Mouse (Mus musculus): ENCODE data around the gene Wipf1. TPM values are rescaled to one million over a fixed set of nuclear protein-coding genes. Genes with fewer than 3 reads are reported as not detected.
A peak's percentile ranks its signal among the peaks of the same experiment; 100 is the strongest.

Gene Wipf1
- polyA plus RNA-seq (2012; rRNA removed): 4.8 and 8.0 TPM in 2 replicates

DNA sequence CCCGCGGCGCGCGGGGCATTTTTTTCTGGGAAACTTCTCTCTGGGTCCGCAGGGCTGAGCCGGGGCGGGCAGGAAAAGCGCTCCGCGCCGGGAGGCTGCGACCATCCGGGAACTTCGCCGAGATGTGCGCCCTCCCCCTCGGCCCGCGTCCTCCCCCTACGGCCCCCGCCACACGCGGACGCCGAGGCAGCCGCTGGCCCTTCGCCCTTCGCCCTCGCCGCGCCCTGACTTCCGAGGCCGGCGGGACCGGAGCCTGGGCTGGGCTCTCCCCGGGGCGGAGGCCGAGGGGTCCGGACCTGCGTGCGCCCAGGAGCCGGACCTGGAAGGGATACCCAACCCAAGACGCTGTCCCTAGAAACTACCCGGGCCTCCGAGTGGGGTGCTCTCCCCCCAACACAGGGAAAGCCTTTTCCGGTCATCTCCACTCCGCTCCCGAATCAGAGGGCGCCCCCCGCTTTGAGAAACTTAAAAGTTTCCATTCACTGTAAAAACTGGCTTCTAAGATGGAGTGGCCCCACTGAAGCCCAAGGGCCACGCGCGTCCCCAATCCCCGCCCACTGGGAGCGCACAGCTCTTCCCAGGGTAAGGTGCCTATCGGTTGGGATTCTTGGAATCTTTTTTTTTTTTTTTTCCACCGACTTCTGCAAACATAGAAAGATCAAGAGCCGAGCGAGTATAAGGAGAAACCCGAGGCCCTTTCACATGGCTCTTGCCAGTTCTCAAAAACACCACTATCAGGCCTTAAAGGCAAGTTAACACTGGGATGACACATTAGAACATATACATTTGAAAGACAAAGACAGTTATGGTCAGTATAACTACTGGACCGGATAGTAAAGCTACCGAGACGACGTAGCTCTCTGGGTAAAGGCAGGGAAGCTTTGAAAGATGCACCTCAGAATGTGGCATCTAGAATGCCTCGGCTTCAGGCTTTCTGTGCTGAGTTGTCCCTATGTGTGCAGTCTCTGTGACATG lies at the start of gene Wipf1:
Gene Wipf1 (minus strand): TSS at position 379 of the 975 bp plus-strand sequence.
- Histone ChIP-seq H3K4me1 (ENCODE audit: control insufficient read depth, insufficient read depth, low read length) (peaks cover 3% of the 10 kb centered on the region; the same call in 1 of the 2 replicates), H3K27me3 (replicated peaks; ENCODE audit: control insufficient read depth, insufficient read depth, low read length) (no peaks in the 10 kb centered on the region), H3K4me3 (ENCODE audit: insufficient read depth, low read depth, low read length) (peak within 1 kb of the TSS; percentile 73), H3K36me3 (ENCODE audit: control insufficient read depth, insufficient read depth, low read length) (no peaks in the 10 kb centered on the region), H3K27ac (ENCODE audit: insufficient read depth, low read depth, low read length) (peak within 1 kb of the TSS; percentile 85)
- DNase-seq: peak; percentile 88
- no peak for TF ChIP-seq CTCF (conservative IDR thresholded peaks at IDR 0.05; ENCODE audit: insufficient read depth, insufficient read length, low read depth, low read length)
- no peak for TF ChIP-seq POLR2A (IDR thresholded peaks at IDR 0.05; ENCODE audit: low read depth, low read length)
- WGBS: 4% methylated on average over 66 of the region's 66 CpGs

DNA sequence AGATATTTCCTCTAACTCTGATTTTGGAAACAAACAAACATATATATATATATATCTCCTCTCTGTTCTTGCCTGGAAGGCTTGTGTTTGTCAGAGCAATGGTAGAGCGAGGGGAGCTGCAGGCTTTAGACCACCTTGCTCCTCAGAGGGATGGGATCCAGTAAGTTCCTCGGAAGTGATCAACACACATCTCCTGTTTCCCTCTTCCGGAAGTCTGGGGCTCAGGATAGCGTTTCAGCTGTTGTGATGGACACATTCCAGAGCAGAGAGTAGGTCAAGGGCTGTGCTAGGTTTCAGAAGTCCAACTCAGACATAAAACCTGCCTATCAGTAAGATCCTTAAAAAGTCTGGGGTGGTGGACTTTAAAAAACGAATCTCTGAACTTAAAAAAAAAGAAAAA lies 49.6 kb upstream of the Wipf1 start:
- TF ChIP-seq CTCF (conservative IDR thresholded peaks at IDR 0.05; ENCODE audit: insufficient read depth, insufficient read length, low read depth, low read length): no peak
- TF ChIP-seq POLR2A (IDR thresholded peaks at IDR 0.05; ENCODE audit: low read depth, low read length): no peak
- no peak for DNase-seq
- no peak overlapping the region for H3K4me3 ChIP-seq (ENCODE audit: insufficient read depth, low read depth, low read length)
- no peaks in the 10 kb centered on the region for H3K27me3 ChIP-seq (replicated peaks; ENCODE audit: control insufficient read depth, insufficient read depth, low read length)
- H3K36me3 ChIP-seq (ENCODE audit: control insufficient read depth, insufficient read depth, low read length): no peaks in the 10 kb centered on the region
- no peak overlapping the region for H3K27ac ChIP-seq (ENCODE audit: insufficient read depth, low read depth, low read length)
- no peaks in the 10 kb centered on the region for H3K4me1 ChIP-seq (ENCODE audit: control insufficient read depth, insufficient read depth, low read length)
- WGBS: 36% methylated on average over 5 of the region's 5 CpGs

DNA sequence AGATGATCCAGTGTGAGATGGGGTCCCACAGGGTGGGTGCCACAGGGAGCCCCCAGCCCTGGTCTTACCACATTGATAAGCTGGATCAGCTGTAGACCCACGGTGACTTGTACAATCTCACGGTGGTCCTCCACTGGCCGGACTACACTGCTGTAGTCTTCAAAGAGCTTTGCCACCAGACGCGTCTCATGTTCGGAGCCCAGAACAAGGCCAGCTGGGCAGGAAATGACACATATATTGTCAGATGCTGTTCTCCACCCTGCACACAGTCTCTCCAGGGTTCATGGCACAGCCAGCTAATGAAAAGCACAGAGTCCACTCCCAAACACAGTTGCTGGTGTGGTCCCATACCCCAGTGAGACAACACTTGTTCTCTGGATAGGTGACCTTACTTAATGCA lies 44.9 kb upstream of the Wipf1 start:
- 76% methylated on average over 6 of the region's 6 CpGs for WGBS
- no peaks in the 10 kb centered on the region for H3K27me3 ChIP-seq (replicated peaks; ENCODE audit: control insufficient read depth, insufficient read depth, low read length)
- H3K4me3 ChIP-seq (ENCODE audit: insufficient read depth, low read depth, low read length): no peak overlapping the region
- no peaks in the 10 kb centered on the region for H3K4me1 ChIP-seq (ENCODE audit: control insufficient read depth, insufficient read depth, low read length)
- no peak overlapping the region for H3K27ac ChIP-seq (ENCODE audit: insufficient read depth, low read depth, low read length)
- DNase-seq: no peak
- TF ChIP-seq POLR2A (IDR thresholded peaks at IDR 0.05; ENCODE audit: low read depth, low read length) (no peak), CTCF (conservative IDR thresholded peaks at IDR 0.05; ENCODE audit: insufficient read depth, insufficient read length, low read depth, low read length) (no peak)
- no peaks in the 10 kb centered on the region for H3K36me3 ChIP-seq (ENCODE audit: control insufficient read depth, insufficient read depth, low read length)

DNA sequence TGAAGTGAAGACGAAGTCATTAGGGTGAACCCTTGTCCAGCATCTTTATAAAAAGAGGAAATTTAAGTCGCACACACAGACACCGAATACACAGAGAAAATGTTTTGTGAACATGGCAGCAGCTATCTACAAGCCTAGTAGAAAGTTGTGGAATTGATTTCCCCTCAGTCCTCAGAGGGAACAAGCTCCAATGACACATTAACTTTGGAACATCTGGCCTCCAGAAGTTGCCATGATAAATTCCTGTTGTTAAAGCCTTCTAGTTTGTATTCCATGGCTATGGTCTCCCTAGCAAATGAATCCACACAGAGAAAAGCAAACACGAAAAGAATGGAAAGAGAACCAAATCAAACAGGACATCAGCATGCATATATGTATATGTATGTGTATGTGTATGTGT lies 44.0 kb upstream of the Wipf1 start:
- WGBS: 89% methylated on average over 4 of the region's 4 CpGs
- no peak for TF ChIP-seq CTCF (conservative IDR thresholded peaks at IDR 0.05; ENCODE audit: insufficient read depth, insufficient read length, low read depth, low read length)
- no peak for TF ChIP-seq POLR2A (IDR thresholded peaks at IDR 0.05; ENCODE audit: low read depth, low read length)
- Histone ChIP-seq H3K27ac (ENCODE audit: insufficient read depth, low read depth, low read length) (no peak overlapping the region), H3K4me3 (ENCODE audit: insufficient read depth, low read depth, low read length) (no peak overlapping the region), H3K36me3 (ENCODE audit: control insufficient read depth, insufficient read depth, low read length) (no peaks in the 10 kb centered on the region), H3K27me3 (replicated peaks; ENCODE audit: control insufficient read depth, insufficient read depth, low read length) (no peaks in the 10 kb centered on the region), H3K4me1 (ENCODE audit: control insufficient read depth, insufficient read depth, low read length) (no peaks in the 10 kb centered on the region)
- no peak for DNase-seq

DNA sequence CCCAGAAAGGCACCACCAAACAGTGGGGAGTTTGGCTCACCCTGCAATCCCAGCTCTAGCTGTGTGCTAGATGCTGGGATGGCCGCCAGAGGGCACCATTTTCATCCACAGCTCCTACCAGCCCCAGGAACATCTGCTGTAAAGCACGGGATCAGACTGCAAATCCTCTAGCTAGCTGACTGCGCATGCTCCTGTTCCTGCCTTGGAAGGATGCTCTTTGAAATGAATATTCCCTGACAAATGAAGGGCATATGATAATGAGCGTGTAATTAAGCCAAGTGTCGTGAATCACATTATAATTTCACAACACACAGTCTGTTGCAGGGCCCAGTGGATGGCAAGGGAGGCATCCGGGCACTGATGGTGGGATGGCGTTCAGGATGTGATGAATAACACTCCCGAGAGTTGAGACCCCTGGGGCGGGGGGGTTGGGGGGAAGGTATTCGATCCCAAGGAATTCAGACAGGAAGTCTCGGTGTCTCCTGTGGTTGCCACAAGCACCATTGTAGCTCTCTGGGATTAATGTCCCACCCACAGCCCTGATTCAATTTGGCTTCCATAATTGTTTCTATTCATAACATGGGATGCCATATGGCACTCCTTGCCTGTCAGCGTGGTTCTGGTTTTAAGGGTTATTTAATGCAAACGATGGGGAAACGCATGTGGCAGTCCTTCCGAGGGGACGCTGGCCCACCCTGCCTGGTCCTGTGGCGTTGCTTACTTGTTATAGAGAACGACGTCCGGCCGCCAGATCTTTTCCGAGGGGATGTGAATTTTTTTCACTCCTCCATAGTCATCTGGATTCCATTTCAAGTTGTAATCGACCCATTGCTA lies 43.2 kb upstream of the Wipf1 start:
- Histone ChIP-seq H3K27ac (ENCODE audit: insufficient read depth, low read depth, low read length) (no peak overlapping the region), H3K27me3 (replicated peaks; ENCODE audit: control insufficient read depth, insufficient read depth, low read length) (no peaks in the 10 kb centered on the region), H3K4me3 (ENCODE audit: insufficient read depth, low read depth, low read length) (no peak overlapping the region), H3K36me3 (ENCODE audit: control insufficient read depth, insufficient read depth, low read length) (no peaks in the 10 kb centered on the region), H3K4me1 (ENCODE audit: control insufficient read depth, insufficient read depth, low read length) (no peaks in the 10 kb centered on the region)
- TF ChIP-seq POLR2A (IDR thresholded peaks at IDR 0.05; ENCODE audit: low read depth, low read length) (no peak), CTCF (conservative IDR thresholded peaks at IDR 0.05; ENCODE audit: insufficient read depth, insufficient read length, low read depth, low read length) (peak; percentile 88)
- 37% methylated on average over 23 of the region's 23 CpGs for WGBS
- DNase-seq: peak; percentile 71

DNA sequence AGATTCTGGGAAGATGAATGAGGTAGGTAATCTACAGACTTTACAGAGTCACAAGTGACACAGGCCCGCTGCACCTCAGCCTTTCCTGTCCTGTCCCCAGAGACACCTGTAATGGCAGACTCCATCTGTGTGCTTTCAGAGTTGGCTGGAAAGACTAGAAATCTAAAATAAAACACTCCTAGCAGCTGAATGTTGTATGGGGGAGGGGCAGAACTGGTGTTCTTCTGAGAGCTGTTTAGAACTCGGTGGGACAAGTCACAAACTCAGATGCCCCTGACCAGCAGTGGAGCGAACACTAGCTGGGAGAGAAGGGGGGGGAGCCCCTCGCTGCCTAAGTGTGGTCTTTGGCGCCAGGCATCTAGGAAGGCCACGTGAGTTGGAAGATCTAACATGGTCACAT lies 42.4 kb upstream of the Wipf1 start:
- no peaks in the 10 kb centered on the region for H3K4me1 ChIP-seq (ENCODE audit: control insufficient read depth, insufficient read depth, low read length)
- no peaks in the 10 kb centered on the region for H3K27me3 ChIP-seq (replicated peaks; ENCODE audit: control insufficient read depth, insufficient read depth, low read length)
- no peak for TF ChIP-seq POLR2A (IDR thresholded peaks at IDR 0.05; ENCODE audit: low read depth, low read length)
- TF ChIP-seq CTCF (conservative IDR thresholded peaks at IDR 0.05; ENCODE audit: insufficient read depth, insufficient read length, low read depth, low read length): no peak
- WGBS: 74% methylated on average over 6 of the region's 6 CpGs
- H3K36me3 ChIP-seq (ENCODE audit: control insufficient read depth, insufficient read depth, low read length): no peaks in the 10 kb centered on the region
- H3K4me3 ChIP-seq (ENCODE audit: insufficient read depth, low read depth, low read length): no peak overlapping the region
- DNase-seq: no peak
- H3K27ac ChIP-seq (ENCODE audit: insufficient read depth, low read depth, low read length): no peak overlapping the region

DNA sequence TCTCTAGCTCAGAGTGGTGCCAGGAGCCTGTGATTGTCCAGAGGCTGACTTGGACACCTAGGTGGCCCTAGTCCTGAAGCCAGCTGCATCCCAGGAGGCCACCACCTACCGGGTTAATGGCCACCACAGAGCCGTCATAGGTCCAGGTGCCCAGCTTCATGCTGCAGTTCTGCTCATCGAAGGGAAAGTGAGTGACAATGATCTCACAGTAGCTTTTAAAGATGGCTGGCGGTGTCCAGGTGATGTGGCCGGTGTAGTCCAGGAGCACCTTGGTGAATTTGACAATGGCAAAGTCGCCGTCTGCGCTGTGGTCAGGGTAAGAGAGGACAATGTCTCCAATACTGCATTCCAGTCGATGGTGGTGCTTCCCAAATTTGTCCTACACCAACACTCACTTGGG lies 41.8 kb upstream of the Wipf1 start:
- no peaks in the 10 kb centered on the region for H3K36me3 ChIP-seq (ENCODE audit: control insufficient read depth, insufficient read depth, low read length)
- no peak for DNase-seq
- no peaks in the 10 kb centered on the region for H3K4me1 ChIP-seq (ENCODE audit: control insufficient read depth, insufficient read depth, low read length)
- no peaks in the 10 kb centered on the region for H3K27me3 ChIP-seq (replicated peaks; ENCODE audit: control insufficient read depth, insufficient read depth, low read length)
- no peak overlapping the region for H3K27ac ChIP-seq (ENCODE audit: insufficient read depth, low read depth, low read length)
- no peak overlapping the region for H3K4me3 ChIP-seq (ENCODE audit: insufficient read depth, low read depth, low read length)
- TF ChIP-seq POLR2A (IDR thresholded peaks at IDR 0.05; ENCODE audit: low read depth, low read length): no peak
- no peak for TF ChIP-seq CTCF (conservative IDR thresholded peaks at IDR 0.05; ENCODE audit: insufficient read depth, insufficient read length, low read depth, low read length)
- WGBS: 94% methylated on average over 9 of the region's 9 CpGs

Data from kidney, adult 2 months (tissue).